Mouse (Mus musculus): ENCODE results near the gene Rxfp2.

GRCm38 (mm10) chr5:150061086-150061485, 42.6 kb downstream of the Rxfp2 start:
- TF ChIP-seq EP300 (IDR thresholded peaks at IDR 0.05; ENCODE audit: low read depth) (no peak), CTCF (IDR thresholded peaks at IDR 0.05; ENCODE audit: low read depth) (no peak)

All from liver, postnatal 0 days (tissue).